Comparison of ENCODE assay signal across 21 mouse cellular contexts in genomic region chr17:31497726-31498125, GRCm38 (mm10). TPM values are rescaled to one million over a fixed set of nuclear protein-coding genes. Genes with fewer than 3 reads are reported as not detected.
DNase-seq lines count a peak whose midpoint lies in the region; ATAC-seq lines count a peak whose summit lies in the region.
"Had no signal": no experiment of that assay in that cellular context is flagged by ENCODE, and none has a peak within 500 bp of the region (broad histone marks: within the 10 kb centered on the region; RNA-seq: fewer than 3 reads in every experiment).

No protein-coding gene starts in this region.

- ATAC-seq in CD4-positive, CD25-positive, alpha-beta regulatory T cell, adult 4 months = no peak
- ATAC-seq in hindbrain, embryonic 13.5 days (ENCODE audit: low FRiP score) = no peak
- ATAC-seq: forebrain, embryonic 14.5 days; intestine, embryonic 16.5 days had no signal

- no peaks in the 10 kb centered on the region for H3K4me1 ChIP-seq in hindbrain, embryonic 13.5 days (replicated peaks)
- H3K4me1 ChIP-seq: embryonic facial prominence, embryonic 15.5 days; forebrain, embryonic 10.5 days; heart, embryonic 10.5 days; hindbrain, embryonic 15.5 days had no signal

- no peak overlapping the region for H3K4me3 ChIP-seq in hindbrain, embryonic 13.5 days
- H3K4me3 ChIP-seq: embryonic facial prominence, embryonic 15.5 days; erythroblast, embryonic 14.5 days; forebrain, embryonic 10.5 days; heart, embryonic 10.5 days; hindbrain, embryonic 15.5 days had no signal

- DNase-seq in cerebellum, adult 11 months = peak; percentile 48
- DNase-seq in cerebellum, postnatal 4 days (ENCODE audit: low spot score in 2 of 2) = no peak
- DNase-seq in cerebellum, adult 11-12 months = peak; percentile 78
- DNase-seq in cerebellum, adult 9-11 months = peak; percentile 80
- no peak for DNase-seq in layer of hippocampus, postnatal 25 days (ENCODE audit: extremely low spot score in 1 of 2, low spot score in 1 of 2)
- DNase-seq: adrenal gland, adult 2 months; adrenal gland, postnatal 25 days; embryo, embryonic 11 days; gastrocnemius, postnatal 36 days; heart, adult 18-20 months; heart, postnatal 10 days; kidney, adult 2 months had no signal

- H3K27ac ChIP-seq in hindbrain, embryonic 13.5 days = no peak overlapping the region
- H3K27ac ChIP-seq: embryonic facial prominence, embryonic 15.5 days; forebrain, embryonic 10.5 days; heart, embryonic 10.5 days; hindbrain, embryonic 15.5 days had no signal

- no peaks in the 10 kb centered on the region for H3K9me3 ChIP-seq in hindbrain, embryonic 13.5 days
- H3K9me3 ChIP-seq: embryonic facial prominence, embryonic 15.5 days; forebrain, embryonic 10.5 days; heart, embryonic 10.5 days; hindbrain, embryonic 15.5 days had no signal

- 86% methylated on average over 6 of the region's 6 CpGs for WGBS in hindbrain, embryonic 13.5 days

- peaks cover 75% of the 10 kb centered on the region for H3K36me3 ChIP-seq in hindbrain, embryonic 13.5 days

- H3K4me2 ChIP-seq in hindbrain, embryonic 13.5 days = no peak overlapping the region
- H3K4me2 ChIP-seq: embryonic facial prominence, embryonic 15.5 days; hindbrain, embryonic 15.5 days had no signal

- H3K9ac ChIP-seq in hindbrain, embryonic 13.5 days = no peak overlapping the region
- H3K9ac ChIP-seq: embryonic facial prominence, embryonic 15.5 days; hindbrain, embryonic 15.5 days had no signal

- H3K27me3 ChIP-seq in hindbrain, embryonic 13.5 days = no peaks in the 10 kb centered on the region
- H3K27me3 ChIP-seq: embryonic facial prominence, embryonic 15.5 days; hindbrain, embryonic 15.5 days had no signal

RNA-seq across cellular contexts. Expression of gene Wdr4, which starts 22.1 kb away (rescaled TPM):
- 10 to 100 TPM; 18.2 to 24.9 TPM for polyA plus RNA-seq in CD4-positive, CD25-positive, alpha-beta regulatory T cell, adult 4 months (2017; shearing (Covaris generic))
- 10 to 100 TPM; 23.8 to 25.6 TPM for total RNA-seq in layer of hippocampus, postnatal 25 days (2021)
- 33.2 and 38.5 TPM in 2 replicates for polyA plus RNA-seq in hindbrain, embryonic 13.5 days (2015; fragmentation: Nextera tagmentation; extraction: Ambion mirVana)

RNA-seq across cellular contexts. Expression of gene Ndufv3, which starts 22.2 kb away (rescaled TPM):
- 100 to 1,000 TPM; 217 to 229 TPM for polyA plus RNA-seq in CD4-positive, CD25-positive, alpha-beta regulatory T cell, adult 4 months (2017; shearing (Covaris generic))
- total RNA-seq in layer of hippocampus, postnatal 25 days (2021) = 100 to 1,000 TPM; 268 to 278 TPM
- polyA plus RNA-seq in hindbrain, embryonic 13.5 days (2015; fragmentation: Nextera tagmentation; extraction: Ambion mirVana) = 399 and 414 TPM in 2 replicates

Comparison
In these comparisons a context has a peak if more than half of its experiments do, and no peak if none do; other contexts are left out.
1. DNase-seq: peak in cerebellum, adult 11 months (single experiment), cerebellum, adult 11-12 months (single experiment) and cerebellum, adult 9-11 months (single experiment); none in cerebellum, postnatal 4 days (0 of 2) and layer of hippocampus, postnatal 25 days (0 of 2).